In genomic region chr7:101072123-101072740, GRCm38 (mm10) we compare ENCODE assay signal across 26 mouse cellular contexts. TPM values are rescaled to one million over a fixed set of nuclear protein-coding genes. Genes with fewer than 3 reads are reported as not detected.
DNase-seq lines count a peak whose midpoint lies in the region; ATAC-seq and TF ChIP-seq lines count a peak whose summit lies in the region.
"Had no signal": no experiment of that assay in that cellular context is flagged by ENCODE, and none has a peak within 500 bp of the region (broad histone marks: within the 10 kb centered on the region; RNA-seq: fewer than 3 reads in every experiment).

No protein-coding gene starts in this region.

- TF ChIP-seq CTCF in intestine, postnatal 0 days (IDR thresholded peaks at IDR 0.05; ENCODE audit: low read depth), result no peak
- TF ChIP-seq CTCF in CH12.LX (conservative IDR thresholded peaks at IDR 0.05 in 1 of 2, IDR thresholded peaks at IDR 0.05 in 1 of 2; ENCODE audit: low read depth in 2 of 2, low read length in 2 of 2), result no peak

- peaks cover 16% of the 10 kb centered on the region for H3K4me1 ChIP-seq in intestine, postnatal 0 days (replicated peaks; ENCODE audit: control insufficient read depth, insufficient read depth, low read length)
- H3K4me1 ChIP-seq in intestine, embryonic 16.5 days (ENCODE audit: control insufficient read depth, insufficient read depth, low read length), result peaks cover 23% of the 10 kb centered on the region; the same call in 1 of the 2 replicates
- H3K4me1 ChIP-seq in liver, embryonic 15.5 days (replicated peaks), result peaks cover 47% of the 10 kb centered on the region
- peaks cover 31% of the 10 kb centered on the region for H3K4me1 ChIP-seq in liver, embryonic 11.5 days (replicated peaks; ENCODE audit: control insufficient read depth, insufficient read depth, low read length)
- H3K4me1 ChIP-seq in CH12.LX (ENCODE audit: control insufficient read depth in 1 of 2, insufficient read depth in 2 of 2), result peaks cover 46 to 73% of the 10 kb centered on the region in 2 experiments
- H3K4me1 ChIP-seq: forebrain, embryonic 13.5 days had no signal

- intact Hi-C loops in left cerebral cortex, postnatal 25 days (cut with DNase I), result no loop called here

- no peak overlapping the region for H3K4me2 ChIP-seq in intestine, postnatal 0 days (replicated peaks; ENCODE audit: low read depth)
- no peak overlapping the region for H3K4me2 ChIP-seq in intestine, embryonic 16.5 days (ENCODE audit: low read depth, low read length)
- H3K4me2 ChIP-seq in liver, embryonic 15.5 days, result no peak overlapping the region
- no peak overlapping the region for H3K4me2 ChIP-seq in liver, embryonic 11.5 days
- H3K4me2 ChIP-seq in CH12.LX (ENCODE audit: insufficient read depth, low read depth, poor library complexity, severe bottlenecking), result peak overlapping the region; percentile 78
- H3K4me2 ChIP-seq: forebrain, embryonic 13.5 days; heart, embryonic 13.5 days; hindbrain, embryonic 14.5 days had no signal

- H3K79me2 ChIP-seq in CH12.LX (replicated peaks; ENCODE audit: control insufficient read depth, extremely low read depth, insufficient read depth, poor library complexity, severe bottlenecking) (no peaks in the 10 kb centered on the region), macrophage (ENCODE audit: inconsistent target) (no peaks in the 10 kb centered on the region)

- TF ChIP-seq EP300 in CH12.LX (IDR thresholded peaks at IDR 0.05; ENCODE audit: low read length), result peak; percentile 79

- no peak for ATAC-seq in intestine, postnatal 0 days
- ATAC-seq in intestine, embryonic 16.5 days, result no peak
- ATAC-seq in liver, embryonic 15.5 days (ENCODE audit: insufficient read depth), result no peak
- no peak for ATAC-seq in liver, embryonic 11.5 days (replicated peaks; ENCODE audit: low FRiP score)
- ATAC-seq: forebrain, embryonic 13.5 days; forebrain, embryonic 16.5 days; Patski had no signal

- no peaks in the 10 kb centered on the region for H3K27me3 ChIP-seq in intestine, postnatal 0 days (replicated peaks; ENCODE audit: control insufficient read depth, insufficient read depth, low read length)
- H3K27me3 ChIP-seq in intestine, embryonic 16.5 days (replicated peaks; ENCODE audit: control insufficient read depth, insufficient read depth, low read length), result no peaks in the 10 kb centered on the region
- H3K27me3 ChIP-seq in liver, embryonic 15.5 days, result no peaks in the 10 kb centered on the region
- no peaks in the 10 kb centered on the region for H3K27me3 ChIP-seq in liver, embryonic 11.5 days (replicated peaks; ENCODE audit: control insufficient read depth, insufficient read depth, low read length)
- no peaks in the 10 kb centered on the region for H3K27me3 ChIP-seq in CH12.LX (replicated peaks)
- H3K27me3 ChIP-seq: forebrain, embryonic 13.5 days; heart, embryonic 13.5 days; Patski had no signal

- peak; percentile 52 for TF ChIP-seq POLR2A in CH12.LX (IDR thresholded peaks at IDR 0.05; ENCODE audit: low read depth, low read length)

- DNase-seq in liver, embryonic 11.5 days (ENCODE audit: low spot score), result no peak
- peak; percentile 75 for DNase-seq in CH12.LX (ENCODE audit: extremely low read depth)
- no peak for DNase-seq in left cerebral cortex, postnatal 25 days (ENCODE audit: low spot score in 2 of 2)
- DNase-seq: adrenal gland, postnatal 10 days; adrenal gland, postnatal 36 days; B cell, adult 2 months; cerebellum, adult 18-20 months; cerebellum, adult 9-10 months; cerebellum, postnatal 14 days; gastrocnemius, postnatal 10 days; gastrocnemius, postnatal 36 days; heart, adult 2 months; heart, postnatal 14 days; heart, postnatal 4 days had no signal

- dilution Hi-C loops in CH12.LX (cut with MboI; ENCODE audit: extremely low pct_ligation_motif_present, extremely low pct_unique_long_range_greater_than_20kb, low sequenced_read_pairs), result no loop called here

- no peaks in the 10 kb centered on the region for H3K9me3 ChIP-seq in intestine, postnatal 0 days (ENCODE audit: control insufficient read depth)
- no peaks in the 10 kb centered on the region for H3K9me3 ChIP-seq in intestine, embryonic 16.5 days (ENCODE audit: control insufficient read depth, low read length)
- H3K9me3 ChIP-seq in liver, embryonic 15.5 days (replicated peaks), result no peaks in the 10 kb centered on the region
- H3K9me3 ChIP-seq in liver, embryonic 11.5 days (ENCODE audit: control insufficient read depth, low read length), result no peaks in the 10 kb centered on the region
- no peaks in the 10 kb centered on the region for H3K9me3 ChIP-seq in CH12.LX (replicated peaks; ENCODE audit: low read length)
- H3K9me3 ChIP-seq: forebrain, embryonic 10.5 days; forebrain, embryonic 13.5 days; G1E; heart, embryonic 10.5 days; heart, embryonic 13.5 days had no signal

- in situ Hi-C loops in CH12.LX (cut with MboI; ENCODE audit: low pct_ligation_motif_present, low pct_unique_long_range_greater_than_20kb, low sequenced_read_pairs), result loop anchor here (5.0 kb wide), 1 partner anchor 35 kb away; no protein-coding TSS in a partner anchor

- H3K27ac ChIP-seq in intestine, postnatal 0 days (ENCODE audit: low read depth, low read length), result peak overlapping the region; percentile 70
- no peak overlapping the region; the same call in 1 of the 2 replicates for H3K27ac ChIP-seq in intestine, embryonic 16.5 days (ENCODE audit: low read length)
- H3K27ac ChIP-seq in liver, embryonic 15.5 days (replicated peaks), result peak overlapping the region; percentile 39
- H3K27ac ChIP-seq in liver, embryonic 11.5 days (ENCODE audit: low read depth, low read length), result no peak overlapping the region
- peak overlapping the region; percentile 98 for H3K27ac ChIP-seq in CH12.LX (ENCODE audit: insufficient read depth, low read depth)
- H3K27ac ChIP-seq in macrophage, result peak overlapping the region; percentile 22
- H3K27ac ChIP-seq: forebrain, embryonic 10.5 days; forebrain, embryonic 13.5 days; heart, adult 2 months; heart, embryonic 13.5 days; hindbrain, embryonic 14.5 days had no signal

- H3K4me3 ChIP-seq in intestine, postnatal 0 days (ENCODE audit: low read depth, low read length), result no peak overlapping the region
- H3K4me3 ChIP-seq in intestine, embryonic 16.5 days (ENCODE audit: low read length), result no peak overlapping the region
- H3K4me3 ChIP-seq in liver, embryonic 15.5 days (replicated peaks), result no peak overlapping the region
- H3K4me3 ChIP-seq in liver, embryonic 11.5 days (ENCODE audit: low read depth, low read length), result no peak overlapping the region
- H3K4me3 ChIP-seq in CH12.LX (replicated peaks in 1 of 3; ENCODE audit: low read depth in 2 of 3, low read length in 2 of 3, poor library complexity in 1 of 3), result peak overlapping the region; percentile 8 to 50 (median 9)
- H3K4me3 ChIP-seq in macrophage (ENCODE audit: inconsistent target), result no peak overlapping the region
- H3K4me3 ChIP-seq: forebrain, embryonic 10.5 days; forebrain, embryonic 13.5 days; heart, adult 2 months; heart, embryonic 10.5 days; heart, embryonic 13.5 days had no signal

- no peaks in the 10 kb centered on the region for H3K36me3 ChIP-seq in intestine, postnatal 0 days (ENCODE audit: control insufficient read depth, insufficient read depth)
- H3K36me3 ChIP-seq in intestine, embryonic 16.5 days (ENCODE audit: control insufficient read depth, insufficient read depth, low read length), result no peaks in the 10 kb centered on the region
- H3K36me3 ChIP-seq in liver, embryonic 15.5 days (replicated peaks), result no peaks in the 10 kb centered on the region
- H3K36me3 ChIP-seq in liver, embryonic 11.5 days (ENCODE audit: control insufficient read depth, insufficient read depth, low read length), result no peaks in the 10 kb centered on the region
- H3K36me3 ChIP-seq in CH12.LX (replicated peaks in 1 of 2; ENCODE audit: control insufficient read depth in 1 of 2, insufficient read depth in 1 of 2, low read length in 1 of 2) (no peaks in the 10 kb centered on the region), macrophage (ENCODE audit: inconsistent target) (no peaks in the 10 kb centered on the region)
- H3K36me3 ChIP-seq: forebrain, embryonic 10.5 days; G1E; heart, embryonic 10.5 days; heart, embryonic 13.5 days had no signal

- H3K9ac ChIP-seq in intestine, postnatal 0 days (ENCODE audit: low read depth, low read length), result no peak overlapping the region
- H3K9ac ChIP-seq in intestine, embryonic 16.5 days (ENCODE audit: low read depth, low read length), result no peak overlapping the region; the same call in 1 of the 2 replicates
- H3K9ac ChIP-seq in liver, embryonic 15.5 days, result no peak overlapping the region
- no peak overlapping the region for H3K9ac ChIP-seq in liver, embryonic 11.5 days (ENCODE audit: low read depth, low read length)
- H3K9ac ChIP-seq in CH12.LX (ENCODE audit: insufficient read depth, low read depth), result peak overlapping the region; percentile 93
- H3K9ac ChIP-seq: forebrain, embryonic 13.5 days; heart, embryonic 13.5 days; hindbrain, embryonic 14.5 days had no signal

- no peak; the same call in 1 of the 2 replicates for TF ChIP-seq RAD21 in CH12.LX (IDR thresholded peaks at IDR 0.05; ENCODE audit: low read depth, low read length)

- WGBS in intestine, postnatal 0 days, result 63% methylated on average over 12 of the region's 12 CpGs
- WGBS in intestine, embryonic 16.5 days, result 73% methylated on average over 12 of the region's 12 CpGs
- WGBS in liver, embryonic 15.5 days (ENCODE audit: insufficient replicate concordance), result 26% methylated on average over 12 of the region's 12 CpGs
- 50% methylated on average over 12 of the region's 12 CpGs for WGBS in liver, embryonic 11.5 days
- WGBS in macrophage (ENCODE audit: missing documents), result 57% methylated on average over 12 of the region's 12 CpGs

RNA-seq across cellular contexts. Expression of gene Fchsd2, which starts 20.4 kb away (rescaled TPM):
- 20.1 and 26.1 TPM in 2 replicates for polyA plus RNA-seq in intestine, postnatal 0 days (2015; fragmentation: Nextera tagmentation; extraction: Ambion mirVana)
- polyA plus RNA-seq in intestine, embryonic 16.5 days (2015; fragmentation: Nextera tagmentation; extraction: Ambion mirVana), result 19.7 and 23.6 TPM in 2 replicates
- 4.5 and 4.9 TPM in 2 replicates for polyA plus RNA-seq in liver, embryonic 15.5 days (2015; fragmentation: Nextera tagmentation; extraction: Ambion mirVana)
- 14.2 and 14.4 TPM in 2 replicates for polyA plus RNA-seq in liver, embryonic 11.5 days (2014; fragmentation: Nextera tagmentation; extraction: Ambion mirVana)
- total RNA-seq in CH12.LX (2012; rRNA removed) (25.5 and 26.1 TPM in 2 replicates), CH12.LX (2014; rRNA removed) (23.8 and 25.9 TPM in 2 replicates)
- polyA plus RNA-seq in CH12.LX (2012; ENCODE audit: insufficient read length, low read depth) (37.5 and 38.2 TPM in 2 replicates), macrophage (2018) (39.2 to 50.7 TPM (median 43.9 TPM) in 3 replicates)
- 1,000 to 10,000 TPM in 11 of 26 experiments, 100 to 1,000 TPM in 15; 302 to 5,659 (median 714) TPM for total RNA-seq in macrophage (2018; cell fraction: chromatin; rRNA removed)
- 100 to 1,000 TPM in 4 of 26 experiments, 10 to 100 TPM in 22; 37.3 to 238 (median 64.3) TPM for total RNA-seq in macrophage (2018; cell fraction: cytosol; rRNA removed)
- total RNA-seq in macrophage (2018; cell fraction: nucleus; rRNA removed), result 1,000 to 10,000 TPM in 7 of 26 experiments, 100 to 1,000 TPM in 19; 113 to 3,470 (median 457) TPM
- 10 to 100 TPM; 38.8 to 43.9 TPM for total RNA-seq in left cerebral cortex, postnatal 25 days (2021)

RNA-seq across cellular contexts. Expression of gene P2ry2, which starts 59.6 kb away (rescaled TPM):
- 2.0 and 2.6 TPM in 2 replicates for polyA plus RNA-seq in intestine, postnatal 0 days (2015; fragmentation: Nextera tagmentation; extraction: Ambion mirVana)
- 3.1 and 3.3 TPM in 2 replicates for polyA plus RNA-seq in intestine, embryonic 16.5 days (2015; fragmentation: Nextera tagmentation; extraction: Ambion mirVana)
- polyA plus RNA-seq in liver, embryonic 15.5 days (2015; fragmentation: Nextera tagmentation; extraction: Ambion mirVana), result 1.5 and 2.1 TPM in 2 replicates
- 1.6 and 2.2 TPM in 2 replicates for polyA plus RNA-seq in liver, embryonic 11.5 days (2014; fragmentation: Nextera tagmentation; extraction: Ambion mirVana)
- 1.5 and 1.7 TPM in 2 replicates for total RNA-seq in CH12.LX (2012; rRNA removed)
- total RNA-seq in CH12.LX (2014; rRNA removed), result 0.54 and 0.87 TPM in 2 replicates
- 1.4 and 1.9 TPM in 2 replicates for polyA plus RNA-seq in CH12.LX (2012; ENCODE audit: insufficient read length, low read depth)
- total RNA-seq in macrophage (2018; cell fraction: chromatin; rRNA removed), result 100 to 1,000 TPM in 9 of 26 experiments, 10 to 100 TPM in 17; 15.2 to 495 (median 73.8) TPM
- total RNA-seq in macrophage (2018; cell fraction: cytosol; rRNA removed), result 100 to 1,000 TPM in 2 of 26 experiments, 10 to 100 TPM in 17, 1 to 10 TPM in 7; 5.8 to 162 (median 14.2) TPM
- 100 to 1,000 TPM in 8 of 26 experiments, 10 to 100 TPM in 18; 12.4 to 280 (median 55.0) TPM for total RNA-seq in macrophage (2018; cell fraction: nucleus; rRNA removed)
- polyA plus RNA-seq in macrophage (2018), result 8.0 to 11.7 TPM (median 9.1 TPM) in 3 replicates
- total RNA-seq in left cerebral cortex, postnatal 25 days (2021), result under 1 TPM; 0.71 to 0.85 TPM
- polyA plus RNA-seq: forebrain, embryonic 13.5 days; forebrain, embryonic 16.5 days; G1E had no signal

Comparison
In these comparisons a context has a peak if more than half of its experiments do, and no peak if none do; other contexts are left out.
1. H3K27ac ChIP-seq: peak in intestine, postnatal 0 days (single experiment), liver, embryonic 15.5 days (single experiment), CH12.LX (single experiment) and macrophage (single experiment); none in intestine, embryonic 16.5 days (single experiment) and liver, embryonic 11.5 days (single experiment).
2. H3K4me3 ChIP-seq: peak in CH12.LX (3 of 3); none in intestine, postnatal 0 days (single experiment), intestine, embryonic 16.5 days (single experiment), liver, embryonic 15.5 days (single experiment), liver, embryonic 11.5 days (single experiment) and macrophage (single experiment).